Mouse (Mus musculus) ES-Bruce4 (cell line): ENCODE measurements around the gene Espnl.

Experiments
- CTCF ChIP-seq: IDR thresholded peaks from one replicate; pipeline ENCODE4 v1.8.1; 2011; ENCODE audit warnings: low read depth, low read length
- EP300 ChIP-seq: IDR thresholded peaks from 2 replicates; pipeline ENCODE4 v1.6.1; 2011; ENCODE audit warnings: low read depth, low read length; ENCODE audit not compliant: insufficient read depth

GRCm38 (mm10) chr1:91380453-91381090 is 58.7 kb downstream of the Espnl start:
- TF ChIP-seq CTCF (peak; percentile 61), EP300 (no peak)
